Mouse (Mus musculus): ENCODE measurements at regions not wholly inside any gene's neighbourhood (a gene's known extent, or its start where the extent isn't known, plus 50 kb on each side); places are given as distances from the start of the nearest gene placed in this dataset.

DNA sequence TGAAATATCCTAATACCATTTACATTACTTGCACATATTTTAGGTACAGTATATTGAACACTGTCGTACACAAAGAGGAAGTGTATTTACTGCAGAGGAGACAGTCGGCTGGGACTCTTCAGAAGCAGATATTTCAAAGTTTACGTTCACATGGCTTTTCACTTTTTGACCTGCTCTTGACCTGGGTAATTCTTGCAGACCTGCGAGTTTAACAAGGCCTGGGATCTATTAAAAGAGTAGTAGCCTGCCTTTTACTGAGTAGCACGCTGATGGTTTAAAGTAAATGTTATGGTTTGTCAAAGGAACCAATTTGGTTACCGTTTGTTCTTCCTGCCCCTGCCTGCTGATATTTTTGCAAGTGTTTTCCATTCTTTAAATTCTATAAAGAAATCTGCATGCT, 255.0 kb upstream of the Pitx2 start:
- TF ChIP-seq POLR2A (IDR thresholded peaks at IDR 0.05; ENCODE audit: borderline replicate concordance, extremely low read depth, insufficient read depth, insufficient read length) = no peak
- no peak for ATAC-seq (ENCODE audit: low FRiP score, low read depth)
- WGBS = 13% methylated on average over 6 of the region's 6 CpGs
- Histone ChIP-seq H3K27ac (replicated peaks; ENCODE audit: low read depth, low read length) (no peak overlapping the region), H3K4me1 (ENCODE audit: control insufficient read depth, insufficient read depth, low read length) (no peaks in the 10 kb centered on the region), H3K36me3 (ENCODE audit: control insufficient read depth, insufficient read depth, low read length) (no peaks in the 10 kb centered on the region), H3K27me3 (ENCODE audit: control insufficient read depth, insufficient read depth, low read length) (no peaks in the 10 kb centered on the region), H3K4me3 (replicated peaks; ENCODE audit: low read length) (no peak overlapping the region), H3K9ac (ENCODE audit: low read depth, low read length, severe bottlenecking) (no peak overlapping the region), H3K4me2 (replicated peaks; ENCODE audit: low read depth, low read length, severe bottlenecking) (no peak overlapping the region), H3K9me3 (ENCODE audit: control insufficient read depth, low read length) (no peaks in the 10 kb centered on the region)
- DNase-seq (ENCODE audit: low spot score) = no peak

DNA sequence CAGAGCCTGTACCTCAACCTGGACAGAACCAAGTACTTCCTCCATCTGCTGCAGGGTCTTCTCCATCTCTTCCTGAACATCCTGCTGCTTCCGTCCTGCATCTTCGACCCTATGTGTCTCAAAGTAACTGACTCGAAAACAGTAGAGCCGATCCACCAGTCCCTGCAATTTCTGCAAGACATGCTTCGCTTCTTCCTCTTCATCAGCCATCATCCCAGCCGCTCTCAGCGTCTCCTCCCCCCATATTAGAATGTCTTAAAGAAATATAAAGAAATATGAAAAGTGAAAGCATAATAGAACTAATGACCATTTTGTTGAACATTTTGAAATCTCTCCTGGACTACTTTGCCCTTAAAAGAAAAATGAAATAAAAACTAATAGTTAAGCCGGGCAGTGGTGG, 244.8 kb upstream of the Pitx2 start:
- DNase-seq (ENCODE audit: low spot score) (no peak), ATAC-seq (ENCODE audit: low FRiP score, low read depth) (no peak)
- WGBS = 95% methylated on average over 8 of the region's 8 CpGs
- Histone ChIP-seq H3K27ac (replicated peaks; ENCODE audit: low read depth, low read length) (no peak overlapping the region), H3K4me3 (replicated peaks; ENCODE audit: low read length) (no peak overlapping the region), H3K9ac (ENCODE audit: low read depth, low read length, severe bottlenecking) (no peak overlapping the region), H3K4me2 (replicated peaks; ENCODE audit: low read depth, low read length, severe bottlenecking) (no peak overlapping the region), H3K27me3 (ENCODE audit: control insufficient read depth, insufficient read depth, low read length) (no peaks in the 10 kb centered on the region), H3K4me1 (ENCODE audit: control insufficient read depth, insufficient read depth, low read length) (no peaks in the 10 kb centered on the region), H3K9me3 (ENCODE audit: control insufficient read depth, low read length) (no peaks in the 10 kb centered on the region), H3K36me3 (ENCODE audit: control insufficient read depth, insufficient read depth, low read length) (no peaks in the 10 kb centered on the region)
- no peak for TF ChIP-seq POLR2A (IDR thresholded peaks at IDR 0.05; ENCODE audit: borderline replicate concordance, extremely low read depth, insufficient read depth, insufficient read length)

DNA sequence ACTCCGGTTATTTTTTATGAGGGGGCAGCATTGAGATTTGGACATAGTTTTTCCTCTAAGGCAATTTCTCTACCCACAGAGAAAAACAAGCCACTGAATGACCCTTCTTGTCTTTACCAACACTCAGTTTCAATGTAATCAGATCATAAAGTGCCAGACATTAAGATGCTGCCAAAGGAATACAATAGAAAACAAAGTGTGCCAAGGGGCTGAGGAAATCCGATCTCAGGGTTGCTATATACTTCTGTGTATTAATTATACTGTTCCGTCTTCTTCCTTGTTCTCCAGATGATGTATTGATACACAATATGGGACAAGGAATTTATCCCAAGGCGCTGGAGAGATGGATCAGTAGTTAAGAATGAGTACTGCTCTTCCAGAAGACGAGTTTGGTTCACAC, 222.9 kb upstream of the Pitx2 start:
- DNase-seq (ENCODE audit: low spot score) (no peak), ATAC-seq (ENCODE audit: low FRiP score, low read depth) (no peak)
- TF ChIP-seq POLR2A (IDR thresholded peaks at IDR 0.05; ENCODE audit: borderline replicate concordance, extremely low read depth, insufficient read depth, insufficient read length) = no peak
- 83% methylated on average over 5 of the region's 5 CpGs for WGBS
- no peak overlapping the region for H3K27ac ChIP-seq (replicated peaks; ENCODE audit: low read depth, low read length)
- H3K4me1 ChIP-seq (ENCODE audit: control insufficient read depth, insufficient read depth, low read length) = no peaks in the 10 kb centered on the region
- no peak overlapping the region for H3K4me3 ChIP-seq (replicated peaks; ENCODE audit: low read length)
- no peak overlapping the region for H3K9ac ChIP-seq (ENCODE audit: low read depth, low read length, severe bottlenecking)
- no peaks in the 10 kb centered on the region for H3K9me3 ChIP-seq (ENCODE audit: control insufficient read depth, low read length)
- no peak overlapping the region for H3K4me2 ChIP-seq (replicated peaks; ENCODE audit: low read depth, low read length, severe bottlenecking)
- no peaks in the 10 kb centered on the region for H3K27me3 ChIP-seq (ENCODE audit: control insufficient read depth, insufficient read depth, low read length)
- H3K36me3 ChIP-seq (ENCODE audit: control insufficient read depth, insufficient read depth, low read length) = no peaks in the 10 kb centered on the region

- Histone ChIP-seq H3K9ac (ENCODE audit: low read depth, low read length, severe bottlenecking) (no peak overlapping the region), H3K4me1 (ENCODE audit: control insufficient read depth, insufficient read depth, low read length) (no peaks in the 10 kb centered on the region), H3K27me3 (ENCODE audit: control insufficient read depth, insufficient read depth, low read length) (no peaks in the 10 kb centered on the region), H3K4me3 (replicated peaks; ENCODE audit: low read length) (no peak overlapping the region), H3K4me2 (replicated peaks; ENCODE audit: low read depth, low read length, severe bottlenecking) (no peak overlapping the region), H3K36me3 (ENCODE audit: control insufficient read depth, insufficient read depth, low read length) (no peaks in the 10 kb centered on the region), H3K27ac (replicated peaks; ENCODE audit: low read depth, low read length) (no peak overlapping the region), H3K9me3 (ENCODE audit: control insufficient read depth, low read length) (no peaks in the 10 kb centered on the region)
- DNase-seq (ENCODE audit: low spot score) (peak; percentile 39), ATAC-seq (ENCODE audit: low FRiP score, low read depth) (peak; percentile 75)
- 84% methylated on average over 17 of the region's 17 CpGs for WGBS
- no peak for TF ChIP-seq POLR2A (IDR thresholded peaks at IDR 0.05; ENCODE audit: borderline replicate concordance, extremely low read depth, insufficient read depth, insufficient read length)
Observed at GRCm38 (mm10) chr3:128990183-128990912, 209.3 kb upstream of the Pitx2 start.

DNA sequence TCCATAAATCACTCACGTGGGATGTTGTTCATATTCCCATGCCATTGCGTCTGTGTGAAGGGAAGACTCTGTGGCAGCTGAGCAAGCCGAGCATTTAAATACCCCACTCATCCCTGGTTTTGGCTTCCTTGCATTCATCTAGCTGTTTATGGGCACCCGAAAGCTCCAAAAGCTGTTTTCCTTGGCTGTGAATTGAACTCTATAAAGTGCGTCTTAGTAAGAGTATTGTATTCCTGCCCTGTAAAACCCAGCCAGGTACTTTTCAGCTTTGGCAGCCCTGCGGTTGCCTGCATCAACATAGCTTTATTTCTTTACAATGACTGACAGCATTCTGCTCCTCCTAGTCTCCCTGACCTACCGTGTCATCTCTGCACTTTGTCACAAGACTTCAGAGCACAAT, 196.8 kb upstream of the Pitx2 start:
- Histone ChIP-seq H3K9ac (ENCODE audit: low read depth, low read length, severe bottlenecking) (no peak overlapping the region), H3K9me3 (ENCODE audit: control insufficient read depth, low read length) (no peaks in the 10 kb centered on the region), H3K4me2 (replicated peaks; ENCODE audit: low read depth, low read length, severe bottlenecking) (no peak overlapping the region), H3K4me1 (ENCODE audit: control insufficient read depth, insufficient read depth, low read length) (0 out of 2 replicates have a peak, but pooled peaks cover 6% of the 10 kb centered on the region), H3K36me3 (ENCODE audit: control insufficient read depth, insufficient read depth, low read length) (no peaks in the 10 kb centered on the region), H3K4me3 (replicated peaks; ENCODE audit: low read length) (no peak overlapping the region), H3K27ac (replicated peaks; ENCODE audit: low read depth, low read length) (no peak overlapping the region), H3K27me3 (ENCODE audit: control insufficient read depth, insufficient read depth, low read length) (no peaks in the 10 kb centered on the region)
- ATAC-seq (ENCODE audit: low FRiP score, low read depth) = peak; percentile 30; the same call in 1 of the 2 replicates
- TF ChIP-seq POLR2A (IDR thresholded peaks at IDR 0.05; ENCODE audit: borderline replicate concordance, extremely low read depth, insufficient read depth, insufficient read length) = no peak
- peak; percentile 27 for DNase-seq (ENCODE audit: low spot score)
- WGBS = 41% methylated on average over 7 of the region's 7 CpGs
